Mouse (Mus musculus): ENCODE data around the gene Agtpbp1.

- no peak for TF ChIP-seq GATA1 (IDR thresholded peaks at IDR 0.05; ENCODE audit: borderline replicate concordance, low read length)
- TF ChIP-seq FLI1 (IDR thresholded peaks at IDR 0.05; ENCODE audit: low read length) = no peak
These were observed 13.9 kb downstream of the Agtpbp1 start for GRCm38 (mm10) chr13:59571107-59571506.
